Mouse (Mus musculus) ES-Bruce4 (cell line): ENCODE results near the gene Ano4. TPM values are rescaled to one million over a fixed set of nuclear protein-coding genes. Genes with fewer than 3 reads are reported as not detected.

Source experiments
- H3K27ac ChIP-seq: 2 replicates; pipeline ENCODE4 v1.5.1; 2012; ENCODE audit warnings: low read length, inconsistent platforms; ENCODE audit not compliant: insufficient read depth
- H3K27me3 ChIP-seq: 2 replicates; pipeline ENCODE4 v1.6.1; 2012; ENCODE audit warnings: mild to moderate bottlenecking, low read length, inconsistent platforms; ENCODE audit not compliant: control insufficient read depth, poor library complexity, insufficient read depth, severe bottlenecking
- H3K36me3 ChIP-seq: 2 replicates; pipeline ENCODE4 v1.6.1; 2012; ENCODE audit warnings: inconsistent platforms, mild to moderate bottlenecking, low read length, moderate library complexity; ENCODE audit not compliant: control insufficient read depth, poor library complexity, insufficient read depth, severe bottlenecking
- H3K4me1 ChIP-seq: one replicate; pipeline ENCODE4 v1.8.1; 2011; ENCODE audit warnings: low read length; ENCODE audit not compliant: control insufficient read depth, insufficient read depth
- H3K4me3 ChIP-seq: 2 replicates; pipeline ENCODE4 v1.5.1; 2011; ENCODE audit warnings: low read depth, mild to moderate bottlenecking, low read length
- H3K9ac ChIP-seq: 2 replicates; pipeline ENCODE4 v1.6.1; 2012; ENCODE audit warnings: low read depth, mild to moderate bottlenecking, inconsistent platforms; ENCODE audit not compliant: poor library complexity, severe bottlenecking
- H3K9me3 ChIP-seq: replicated peaks from 2 replicates; pipeline ENCODE4 v1.6.1; 2012; ENCODE audit warnings: mild to moderate bottlenecking, low read length, inconsistent platforms; ENCODE audit not compliant: control insufficient read depth, poor library complexity, insufficient read depth, severe bottlenecking
- CTCF ChIP-seq: IDR thresholded peaks from one replicate; pipeline ENCODE4 v1.8.1; 2011; ENCODE audit warnings: low read depth, low read length
- EP300 ChIP-seq: IDR thresholded peaks from 2 replicates; pipeline ENCODE4 v1.6.1; 2011; ENCODE audit warnings: low read depth, low read length; ENCODE audit not compliant: insufficient read depth
- POLR2A ChIP-seq: IDR thresholded peaks from one replicate; pipeline ENCODE4 v1.8.1; 2011; ENCODE audit warnings: low read length; ENCODE audit not compliant: insufficient read depth
- polyA plus RNA-seq: library from polyadenylated mRNA; stranded (reverse); fragments of >200 nt; gene quantifications from 2 replicates; pipeline ENCODE4 v1.2.4, GENCODE M21; 2011; ENCODE audit warnings: low read depth; ENCODE audit not compliant: missing spikeins, insufficient read depth, insufficient read length

The Ano4 gene
- polyA plus RNA-seq, 1 experiment: not detected

DNA sequence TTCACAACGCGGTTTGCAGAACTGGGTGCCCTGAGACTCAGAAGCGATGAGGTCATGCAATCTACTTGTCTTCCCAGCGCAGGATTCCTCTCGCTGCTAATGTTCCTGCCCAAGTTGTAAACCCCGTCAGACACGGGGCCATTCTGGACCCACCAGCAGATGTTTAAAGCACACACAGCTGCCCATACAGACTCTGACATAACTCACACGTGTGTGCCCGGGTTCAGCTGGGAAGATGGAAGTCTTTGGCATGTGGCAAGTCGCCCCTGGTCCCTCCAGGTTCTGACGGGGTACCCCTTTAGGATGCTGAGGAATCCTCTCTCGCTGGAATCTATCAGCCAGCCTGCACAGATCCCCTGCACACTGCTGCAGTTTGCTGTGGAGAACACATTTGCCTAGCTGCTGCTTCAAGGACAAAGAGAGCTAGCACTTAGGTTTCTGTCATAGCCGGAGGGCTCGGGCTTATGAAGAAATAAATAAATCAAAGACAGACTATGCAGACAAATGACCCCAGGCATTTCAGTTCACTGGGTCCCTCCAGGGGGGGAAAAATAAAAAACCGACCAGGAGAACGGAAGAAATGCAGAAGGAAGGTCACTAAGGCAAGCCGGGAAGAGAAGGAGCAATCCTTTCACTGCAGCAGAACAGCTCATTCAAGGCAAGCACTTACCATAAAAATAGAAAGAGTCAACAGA, 87.7 kb downstream of the Ano4 start:
- Histone ChIP-seq H3K4me3 (no peak overlapping the region), H3K4me1 (no peaks in the 10 kb centered on the region), H3K36me3 (no peaks in the 10 kb centered on the region), H3K27ac (no peak overlapping the region), H3K9me3 (no peaks in the 10 kb centered on the region), H3K27me3 (no peaks in the 10 kb centered on the region), H3K9ac (no peak overlapping the region)
- TF ChIP-seq CTCF (no peak), POLR2A (no peak), EP300 (no peak)

DNA sequence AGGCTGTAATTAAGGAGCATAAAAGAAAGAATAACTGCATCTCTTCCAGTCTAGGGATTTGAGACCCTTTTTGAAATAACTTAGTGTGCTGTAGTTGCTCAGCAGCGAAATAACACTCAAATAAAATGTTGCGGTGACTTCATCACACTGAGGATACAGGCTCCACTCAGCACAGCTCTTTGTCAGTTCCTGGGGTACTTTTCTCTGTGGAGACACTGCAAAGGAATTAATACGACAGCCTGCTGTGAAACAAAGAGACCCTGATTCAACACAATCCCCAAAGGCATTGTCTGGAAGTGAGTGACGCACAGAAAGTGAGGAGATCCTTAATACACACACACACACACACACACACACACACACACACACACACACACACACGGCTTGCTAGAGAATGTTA, 89.8 kb downstream of the Ano4 start:
- Histone ChIP-seq H3K4me1 (no peaks in the 10 kb centered on the region), H3K9ac (no peak overlapping the region), H3K27me3 (no peaks in the 10 kb centered on the region), H3K9me3 (no peaks in the 10 kb centered on the region), H3K4me3 (no peak overlapping the region), H3K36me3 (no peaks in the 10 kb centered on the region), H3K27ac (no peak overlapping the region)
- TF ChIP-seq POLR2A (no peak), EP300 (no peak), CTCF (no peak)

GRCm38 (mm10) chr10:89253799-89254198, 90.8 kb downstream of the Ano4 start:
- TF ChIP-seq EP300 (no peak), CTCF (no peak), POLR2A (no peak)
- Histone ChIP-seq H3K4me1 (no peaks in the 10 kb centered on the region), H3K36me3 (no peaks in the 10 kb centered on the region), H3K27ac (no peak overlapping the region), H3K27me3 (no peaks in the 10 kb centered on the region), H3K9ac (no peak overlapping the region), H3K4me3 (no peak overlapping the region), H3K9me3 (no peaks in the 10 kb centered on the region)

DNA sequence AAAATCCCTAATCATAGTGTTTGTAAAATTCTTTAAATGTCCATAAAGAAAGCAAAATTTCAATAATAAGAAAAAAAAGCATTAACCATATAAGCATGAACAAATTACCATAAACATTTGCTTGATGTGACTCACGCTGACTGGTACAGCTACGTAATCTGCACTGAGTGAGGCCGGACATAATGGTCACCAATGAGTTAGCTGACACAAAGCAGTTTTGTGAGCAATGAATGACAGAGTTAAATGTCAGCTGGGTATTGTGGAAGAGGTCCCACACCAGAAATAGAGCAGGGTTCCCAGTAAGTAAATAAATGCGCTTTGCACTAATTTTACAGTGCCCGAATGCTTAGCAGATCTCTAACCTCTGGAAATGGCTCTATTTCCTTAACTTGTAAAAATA, 91.9 kb downstream of the Ano4 start:
- TF ChIP-seq EP300 (no peak), POLR2A (no peak), CTCF (no peak)
- Histone ChIP-seq H3K27me3 (no peaks in the 10 kb centered on the region), H3K27ac (no peak overlapping the region)

GRCm38 (mm10) chr10:89243808-89244207, 100.8 kb downstream of the Ano4 start:
- H3K36me3 ChIP-seq: no peaks in the 10 kb centered on the region
- no peak overlapping the region for H3K27ac ChIP-seq
- H3K4me1 ChIP-seq: no peaks in the 10 kb centered on the region
- no peak overlapping the region for H3K9ac ChIP-seq
- H3K4me3 ChIP-seq: no peak overlapping the region
- H3K9me3 ChIP-seq: no peaks in the 10 kb centered on the region
- TF ChIP-seq EP300 (no peak), CTCF (no peak), POLR2A (no peak)
- no peaks in the 10 kb centered on the region for H3K27me3 ChIP-seq

More for the DNA sequence above, 91.9 kb downstream of the Ano4 start:
- Histone ChIP-seq H3K9me3 (no peaks in the 10 kb centered on the region), H3K4me1 (no peaks in the 10 kb centered on the region), H3K4me3 (no peak overlapping the region), H3K9ac (no peak overlapping the region), H3K36me3 (no peaks in the 10 kb centered on the region)

DNA sequence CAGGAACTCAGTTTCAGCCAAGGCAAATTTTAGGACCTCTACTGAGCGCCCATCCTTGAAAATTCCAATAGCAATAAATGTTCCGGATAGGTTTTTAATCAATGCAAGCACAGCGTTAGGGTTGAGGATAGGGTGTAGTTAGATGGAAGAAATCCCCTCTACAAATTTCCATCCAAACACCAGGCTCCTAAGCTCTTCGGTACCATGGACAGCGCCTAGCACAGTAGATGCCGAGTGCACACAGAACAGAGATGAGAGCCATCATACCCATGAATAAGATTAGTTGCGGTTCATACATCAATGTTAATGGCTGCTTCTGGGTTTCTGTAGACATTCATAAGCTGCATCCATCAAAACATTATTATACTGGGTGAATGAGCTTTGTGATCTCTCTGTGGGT, 120.0 kb downstream of the Ano4 start:
- no peaks in the 10 kb centered on the region for H3K9me3 ChIP-seq
- no peaks in the 10 kb centered on the region for H3K36me3 ChIP-seq
- H3K4me3 ChIP-seq: no peak overlapping the region
- no peaks in the 10 kb centered on the region for H3K4me1 ChIP-seq
- H3K27ac ChIP-seq: no peak overlapping the region
- TF ChIP-seq CTCF (no peak), POLR2A (no peak), EP300 (no peak)
- H3K27me3 ChIP-seq: no peaks in the 10 kb centered on the region
- no peak overlapping the region for H3K9ac ChIP-seq
